Mouse (Mus musculus) gastrocnemius, postnatal 14 days (tissue): ENCODE results near the gene Ptprd. TPM values are rescaled to one million over a fixed set of nuclear protein-coding genes. Genes with fewer than 3 reads are reported as not detected.

ENCODE experiments used
- DNase-seq: peaks from one replicate; pipeline ENCODE4 v3.0.0; 2021; ENCODE audit warnings: mixed read lengths
- intact Hi-C: fragments of 180-260 bp; cut with DNase I; formaldehyde crosslinking; loops from one replicate; pipeline ENCODE4 v1.15.1; 2025; ENCODE audit warnings: low total_unique reads
- total RNA-seq, 2 experiments: library from RNA; stranded (reverse); gene quantifications; 2 replicates each; pipeline ENCODE4 v1.2.3; 2021

Gene Ptprd
- total RNA-seq, 2 experiments from 2014 or later: 15.9 to 21.1 TPM

DNA sequence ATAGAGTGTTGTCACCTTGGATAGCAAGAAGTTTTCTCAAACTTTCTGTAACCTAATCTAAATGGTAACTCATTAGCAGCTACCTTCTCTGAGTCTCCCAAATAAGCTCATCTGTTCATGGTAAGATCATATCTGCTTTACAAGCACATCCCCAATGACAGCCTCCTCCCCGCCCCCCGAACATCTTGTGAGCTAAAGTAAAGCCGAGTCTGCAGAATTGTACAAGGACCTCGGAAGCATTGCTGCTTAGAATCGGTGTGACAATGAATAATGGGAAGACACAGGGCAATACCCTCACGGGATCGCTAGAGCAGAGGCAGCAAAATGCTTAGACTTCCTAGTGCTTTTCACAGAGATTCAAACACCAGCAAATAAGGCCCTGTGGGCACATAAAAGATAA lies 571.7 kb downstream of the Ptprd start:
- no peak for DNase-seq
- intact Hi-C loops: no loop called here

- intact Hi-C loops: no loop called here
- DNase-seq: no peak
Measured at GRCm38 (mm10) chr4:77613129-77613528, 598.6 kb downstream of the Ptprd start.

DNA sequence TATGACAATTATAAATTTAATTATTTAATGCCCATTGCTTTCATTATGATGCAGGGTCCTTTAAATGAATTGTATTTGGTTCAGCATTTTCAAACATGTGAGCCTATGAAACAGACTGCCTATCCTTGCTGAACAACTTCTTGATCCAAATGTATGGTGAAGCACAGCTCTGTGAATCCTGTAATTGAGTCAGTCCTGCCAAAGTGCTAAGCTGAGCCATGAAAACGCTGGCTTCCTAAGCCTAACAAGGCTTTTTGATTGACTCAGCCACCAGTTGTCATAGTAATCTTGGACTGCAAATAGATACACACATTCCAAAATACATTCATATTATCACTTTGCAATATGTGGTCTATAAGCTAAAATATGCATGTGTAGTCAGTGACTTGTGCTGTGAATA lies 625.1 kb downstream of the Ptprd start:
- DNase-seq: no peak
- intact Hi-C loops: no loop called here

GRCm38 (mm10) chr4:77586222-77586621 lies 625.5 kb downstream of the Ptprd start:
- no peak for DNase-seq
- intact Hi-C loops: no loop called here

- peak; percentile 6 for DNase-seq
- intact Hi-C loops: no loop called here
Measured at GRCm38 (mm10) chr4:77558404-77559202, 653.2 kb downstream of the Ptprd start.

GRCm38 (mm10) chr4:77555841-77556240 lies 655.9 kb downstream of the Ptprd start:
- intact Hi-C loops: no loop called here
- no peak for DNase-seq

DNA sequence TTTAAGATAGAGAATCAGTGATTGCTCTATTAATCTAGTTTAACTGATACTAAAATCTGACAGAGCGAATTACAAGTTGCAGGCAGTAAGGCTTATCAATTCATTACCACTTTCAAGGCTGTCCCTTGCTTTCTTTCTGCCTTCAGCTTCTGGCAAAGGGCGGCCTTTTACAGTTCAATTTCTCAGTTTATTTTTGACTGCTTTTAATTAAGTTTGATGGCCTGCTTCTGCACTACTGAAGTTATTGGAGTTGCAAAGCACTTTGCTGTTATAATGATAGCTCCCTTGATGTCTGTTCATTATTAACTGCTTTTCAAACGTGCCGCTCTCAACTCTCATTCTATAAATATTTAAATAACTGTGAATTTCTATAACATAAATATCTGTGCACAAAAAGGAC lies 673.9 kb downstream of the Ptprd start:
- DNase-seq: no peak
- intact Hi-C loops: no loop called here

DNA sequence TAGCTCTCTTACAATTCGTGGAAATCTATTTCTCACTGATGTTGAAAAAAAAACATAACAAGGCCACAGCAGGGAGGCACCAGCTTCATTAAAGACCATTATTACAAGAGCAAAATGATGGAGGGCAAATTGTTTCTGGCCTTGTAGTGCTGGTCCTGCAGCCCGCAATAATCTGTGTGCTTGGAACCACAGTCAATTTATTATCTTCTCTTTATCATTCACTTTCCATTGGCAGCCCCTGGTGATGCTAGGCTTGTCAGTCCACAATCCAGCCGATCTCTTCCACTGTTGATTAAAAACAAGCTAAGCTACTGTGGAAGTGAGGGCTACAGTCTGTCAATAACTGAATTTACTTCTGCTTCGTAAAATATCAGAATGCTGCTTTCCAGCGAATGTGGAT lies 674.4 kb downstream of the Ptprd start:
- DNase-seq: no peak
- intact Hi-C loops: no loop called here

GRCm38 (mm10) chr4:77535601-77536000 lies 676.2 kb downstream of the Ptprd start:
- DNase-seq: no peak
- intact Hi-C loops: no loop called here

DNA sequence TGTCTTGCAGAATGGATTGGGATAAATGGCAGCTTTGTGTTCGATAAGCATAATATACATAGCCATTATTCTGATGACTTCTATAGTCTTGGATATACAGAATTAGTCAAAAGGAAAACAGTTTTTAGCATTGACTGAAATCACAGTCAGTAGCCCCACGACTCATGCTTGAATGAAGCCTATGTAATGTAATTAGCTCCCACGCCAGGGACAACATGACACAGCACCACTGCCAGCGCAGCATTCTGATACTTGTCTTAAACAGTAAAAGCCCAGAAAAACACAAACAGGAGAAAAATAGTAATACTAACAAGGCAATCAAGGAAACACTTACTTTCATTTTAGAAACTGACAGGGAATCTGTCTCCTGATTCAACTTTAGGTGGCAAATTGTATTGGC lies 677.2 kb downstream of the Ptprd start:
- intact Hi-C loops: no loop called here
- no peak for DNase-seq

DNA sequence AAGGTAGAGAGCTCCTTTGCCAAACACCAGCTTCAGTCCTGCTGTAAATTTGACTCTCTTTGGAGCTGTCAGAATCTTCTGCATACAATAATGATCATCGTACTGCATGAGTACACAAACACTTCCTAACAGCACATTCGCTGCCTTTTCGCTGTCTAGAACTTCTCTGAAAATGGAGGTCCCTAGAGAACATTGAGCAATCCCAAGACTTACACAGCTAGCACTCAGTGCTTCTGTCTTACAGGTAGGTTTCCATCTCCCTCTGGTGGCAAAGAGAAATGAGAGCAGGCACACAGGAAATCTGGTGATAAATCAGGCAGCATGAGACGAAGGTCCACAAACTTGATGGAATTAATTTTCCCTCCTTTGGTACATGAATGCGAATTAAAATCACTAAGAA lies 692.6 kb downstream of the Ptprd start:
- intact Hi-C loops: no loop called here
- no peak for DNase-seq

GRCm38 (mm10) chr4:77513914-77514628 lies 697.7 kb downstream of the Ptprd start:
- intact Hi-C loops: no loop called here
- DNase-seq: no peak

- intact Hi-C loops: no loop called here
- DNase-seq: no peak
Measured at GRCm38 (mm10) chr4:77513041-77513440, 698.7 kb downstream of the Ptprd start.

DNA sequence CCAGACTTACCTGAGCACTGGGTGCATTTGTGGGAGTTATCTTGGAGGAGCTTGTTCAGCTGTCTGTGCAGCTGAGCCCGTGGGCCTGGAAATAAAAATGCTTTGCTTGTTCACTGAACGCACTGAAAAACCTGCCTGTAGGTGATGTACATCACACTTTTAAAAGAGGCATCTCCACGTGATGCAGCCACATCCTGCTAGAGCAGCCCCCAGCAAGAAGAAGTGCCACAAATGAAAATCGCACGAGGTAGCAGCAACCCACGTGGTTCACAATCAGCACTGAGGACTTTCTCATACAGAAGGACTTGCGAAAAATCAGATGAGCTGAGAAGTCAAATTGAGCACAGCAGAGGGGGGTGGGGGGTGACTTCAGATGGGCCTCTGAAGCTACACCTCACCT lies 757.7 kb downstream of the Ptprd start:
- no peak for DNase-seq
- intact Hi-C loops: no loop called here

- DNase-seq: no peak
- intact Hi-C loops: no loop called here
Measured at GRCm38 (mm10) chr4:77399146-77399545, 812.6 kb downstream of the Ptprd start.

- intact Hi-C loops: no loop called here
- no peak for DNase-seq
Measured at GRCm38 (mm10) chr4:77361728-77362127, 850.0 kb downstream of the Ptprd start.

DNA sequence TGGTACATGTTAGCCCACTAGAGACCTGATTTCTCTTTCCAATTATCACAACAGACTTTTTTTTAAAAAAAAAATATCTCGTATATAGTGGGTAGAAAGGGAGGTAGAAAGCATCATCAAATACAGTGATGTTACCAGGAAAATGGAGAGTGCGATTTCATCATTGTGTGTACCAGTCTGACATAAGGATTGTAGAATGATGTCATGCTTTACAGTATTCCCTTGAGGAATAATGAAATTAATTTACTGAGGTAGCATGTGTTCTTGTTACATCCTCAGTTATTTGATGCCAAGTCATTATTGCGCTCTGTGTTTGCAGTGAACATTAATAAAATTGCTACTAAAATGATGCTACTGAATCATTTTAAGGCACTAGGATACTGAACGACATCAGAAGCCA lies 884.6 kb downstream of the Ptprd start:
- intact Hi-C loops: no loop called here

GRCm38 (mm10) chr4:77317060-77317680 lies 894.6 kb downstream of the Ptprd start:
- intact Hi-C loops: no loop called here
- DNase-seq: no peak

More for the DNA sequence above, 884.6 kb downstream of the Ptprd start:
- no peak for DNase-seq

DNA sequence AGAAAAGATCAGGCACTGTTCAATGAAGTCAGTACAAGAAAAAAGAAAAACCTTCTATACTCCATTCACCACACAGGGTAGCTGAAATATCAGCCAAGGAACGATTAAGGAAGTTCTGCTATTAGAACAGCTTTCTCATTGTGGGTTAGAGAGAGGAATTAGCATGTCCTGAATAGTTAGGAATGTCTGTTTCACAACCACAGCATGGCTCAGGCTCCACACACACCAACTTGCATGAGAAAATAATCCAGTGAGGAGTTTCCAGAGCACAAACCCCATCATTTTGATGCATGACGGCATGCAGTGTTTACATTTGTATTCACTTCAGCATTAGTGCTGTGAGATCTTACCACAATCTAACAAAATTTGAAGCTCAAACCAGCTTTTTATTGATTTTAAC lies 895.1 kb downstream of the Ptprd start:
- intact Hi-C loops: no loop called here
- no peak for DNase-seq

- no peak for DNase-seq
- intact Hi-C loops: no loop called here
Measured at GRCm38 (mm10) chr4:77310127-77310788, 901.5 kb downstream of the Ptprd start.
